Mouse (Mus musculus) liver, embryonic 12.5 days (tissue): ENCODE measurements around the gene Treh. TPM values are rescaled to one million over a fixed set of nuclear protein-coding genes. Genes with fewer than 3 reads are reported as not detected.
"Not testable (repeated sequence)": the region's sequence is repeated elsewhere in the genome, so short reads cannot be mapped to it uniquely, and the experiment has no call there.

Source experiments
- ATAC-seq: fragments of 200-750 bp; cut with Nextera tagmentation; 2 replicates; pipeline ENCODE4 v1.8.0; 2017; ENCODE audit warnings: moderate number of reproducible peaks, mild to moderate bottlenecking, moderate library complexity
- H3K27ac ChIP-seq: fragments of 300-500 bp; sonication (generic); 2 replicates; pipeline ENCODE4 v1.5.1; 2016; ENCODE audit warnings: mild to moderate bottlenecking
- H3K27me3 ChIP-seq: fragments of 300-500 bp; sonication (generic); replicated peaks from 2 replicates; pipeline ENCODE4 v1.6.1; 2016; ENCODE audit warnings: mild to moderate bottlenecking, moderate library complexity
- H3K36me3 ChIP-seq: fragments of 300-500 bp; sonication (generic); 2 replicates; pipeline ENCODE4 v1.6.1; 2016; ENCODE audit warnings: mild to moderate bottlenecking, moderate library complexity
- H3K4me1 ChIP-seq: fragments of 300-500 bp; sonication (generic); 2 replicates; pipeline ENCODE4 v1.6.1; 2016
- H3K4me2 ChIP-seq: fragments of 300-500 bp; sonication (generic); 2 replicates; pipeline ENCODE4 v1.6.1; 2016; ENCODE audit warnings: mild to moderate bottlenecking, moderate library complexity
- H3K4me3 ChIP-seq: fragments of 300-500 bp; sonication (generic); 2 replicates; pipeline ENCODE4 v1.5.1; 2016; ENCODE audit warnings: mild to moderate bottlenecking, moderate library complexity
- H3K9ac ChIP-seq: fragments of 300-500 bp; sonication (generic); 2 replicates; pipeline ENCODE4 v1.6.1; 2016; ENCODE audit warnings: mild to moderate bottlenecking, moderate library complexity
- H3K9me3 ChIP-seq: fragments of 300-500 bp; sonication (generic); replicated peaks from 2 replicates; pipeline ENCODE4 v1.6.1; 2016; ENCODE audit warnings: mild to moderate bottlenecking, moderate library complexity
- WGBS: fragments of 180-500 bp; shearing (Covaris S2); methylation state at CpG from one replicate; pipeline ENCODE4 v1.1.7; 2016; ENCODE audit not compliant: insufficient replicate concordance; 5-methylcytosine and 5-hydroxymethylcytosine counted together
- polyA plus RNA-seq: library from polyadenylated mRNA; unstranded; fragments of >200 nt; fragmentation: Nextera tagmentation; extraction: Ambion mirVana; gene quantifications from 2 replicates; pipeline ENCODE4 v1.2.1, GENCODE M21; 2016

Treh gene
- not detected in 2 replicates for polyA plus RNA-seq

DNA sequence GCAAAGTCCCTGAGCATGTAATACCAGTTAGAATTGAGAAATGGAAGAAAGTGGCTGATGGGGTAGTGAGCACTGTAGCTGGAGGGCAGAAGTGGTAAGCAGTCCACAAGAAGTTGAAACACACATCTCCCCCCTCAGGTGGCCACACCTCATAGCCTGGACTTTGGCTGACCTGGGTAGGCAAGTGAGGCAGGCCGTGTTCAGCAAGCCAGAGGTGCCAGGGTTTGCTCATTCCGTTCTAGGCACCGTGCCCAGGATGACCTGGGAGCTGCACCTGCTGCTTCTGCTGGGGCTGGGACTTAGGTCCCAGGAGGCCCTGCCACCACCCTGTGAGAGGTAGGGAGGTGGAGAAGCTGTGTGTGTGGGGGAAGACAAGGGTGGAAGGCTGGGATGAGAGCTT is at the start of gene Treh:
Gene Treh (plus strand): TSS at position 229 of the 400 bp plus-strand sequence.
- Histone ChIP-seq H3K4me2 (no peak within 1 kb of the TSS), H3K9me3 (no peaks in the 10 kb centered on the region), H3K9ac (no peak within 1 kb of the TSS), H3K4me1 (no peaks in the 10 kb centered on the region), H3K36me3 (no peaks in the 10 kb centered on the region), H3K27ac (no peak within 1 kb of the TSS), H3K27me3 (peaks cover 12% of the 10 kb centered on the region; the same call in 1 of the 2 replicates), H3K4me3 (no peak within 1 kb of the TSS)
- WGBS = 63% methylated on average over 3 of the region's 3 CpGs
- no peak for ATAC-seq

DNA sequence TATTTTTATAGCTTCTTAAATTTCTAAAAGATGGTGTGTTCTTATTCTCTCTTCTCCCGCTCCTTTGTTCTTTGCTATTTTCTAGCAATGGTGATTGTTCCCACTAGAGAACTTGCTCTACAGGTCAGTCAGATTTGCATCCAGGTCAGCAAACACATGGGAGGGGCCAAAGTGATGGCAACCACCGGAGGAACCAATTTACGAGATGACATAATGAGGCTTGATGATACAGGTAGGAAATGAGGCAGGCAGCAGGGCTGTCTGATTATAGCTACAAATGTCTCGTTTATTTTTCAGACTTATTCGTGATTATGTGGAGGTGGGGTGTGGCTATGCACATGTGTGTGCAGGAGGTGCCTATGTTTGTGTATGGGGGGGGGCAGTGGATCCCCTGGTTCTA is 48.6 kb upstream of the Treh start:
- Histone ChIP-seq H3K9me3 (no peaks in the 10 kb centered on the region), H3K27me3 (no peaks in the 10 kb centered on the region), H3K9ac (no peak overlapping the region), H3K4me3 (no peak overlapping the region), H3K4me2 (no peak overlapping the region), H3K4me1 (0 out of 2 replicates have a peak, but pooled peaks cover 6% of the 10 kb centered on the region), H3K27ac (no peak overlapping the region), H3K36me3 (peaks cover 91% of the 10 kb centered on the region)
- WGBS = 73% methylated on average over 5 of the region's 5 CpGs
- ATAC-seq = no peak

DNA sequence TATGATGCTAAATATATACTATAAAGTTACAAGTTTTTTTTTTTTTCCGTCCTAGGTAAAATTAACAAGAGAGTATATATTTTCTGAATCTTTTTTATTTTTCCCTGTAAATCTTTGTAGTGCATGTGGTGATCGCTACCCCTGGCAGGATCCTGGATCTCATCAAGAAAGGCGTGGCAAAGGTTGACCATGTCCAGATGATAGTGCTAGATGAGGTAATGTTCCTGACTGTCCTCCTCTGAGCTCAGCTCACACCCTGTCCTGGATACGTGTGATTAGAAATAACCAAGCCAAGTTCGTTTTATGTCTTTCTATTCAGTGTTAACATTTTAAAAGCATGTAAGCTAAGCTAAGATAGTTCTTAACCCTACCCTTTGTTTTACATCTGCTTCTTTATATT is 46.8 kb upstream of the Treh start:
- peak; percentile 71; the same call in 1 of the 2 replicates for ATAC-seq
- Histone ChIP-seq H3K27me3 (no peaks in the 10 kb centered on the region), H3K9me3 (no peaks in the 10 kb centered on the region), H3K4me3 (no peak overlapping the region), H3K9ac (no peak overlapping the region), H3K36me3 (peaks cover 92% of the 10 kb centered on the region), H3K27ac (no peak overlapping the region), H3K4me1 (0 out of 2 replicates have a peak, but pooled peaks cover 6% of the 10 kb centered on the region), H3K4me2 (no peak overlapping the region)
- 55% methylated on average over 5 of the region's 5 CpGs for WGBS

DNA sequence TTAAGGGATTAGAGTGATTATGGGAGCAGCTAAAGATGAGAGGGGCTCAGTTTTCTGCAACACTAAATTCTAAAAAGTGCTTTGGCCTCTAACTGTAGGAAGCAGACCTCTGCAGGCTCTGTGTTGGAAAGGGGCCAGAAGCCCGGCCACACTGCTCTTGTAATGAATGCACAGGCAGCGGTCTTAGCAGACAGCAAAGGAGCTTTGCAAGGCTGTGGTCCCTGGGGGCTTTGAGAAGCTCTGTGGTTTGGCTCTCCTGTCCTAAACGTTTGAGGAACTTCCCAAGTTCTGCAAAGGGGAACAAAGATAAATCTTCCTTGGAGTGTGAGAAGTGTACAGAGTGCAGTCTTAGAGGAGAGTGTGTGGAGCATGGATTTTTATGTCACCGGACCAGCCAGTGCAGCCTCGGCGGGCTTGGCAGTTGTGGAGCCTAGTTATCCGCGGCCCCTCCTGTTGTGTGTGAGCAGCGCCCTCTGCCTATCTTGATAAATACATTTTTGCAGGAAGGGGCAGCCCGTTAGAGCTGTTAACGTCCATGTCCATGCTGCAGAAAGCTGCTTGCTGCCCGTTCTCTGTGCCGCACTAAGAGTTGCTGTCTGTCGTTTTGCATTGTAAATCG is 35.4 kb upstream of the Treh start:
- H3K4me2 ChIP-seq = no peak overlapping the region
- H3K27ac ChIP-seq = no peak overlapping the region
- ATAC-seq = no peak
- 63% methylated on average over 15 of the region's 15 CpGs for WGBS
- H3K9ac ChIP-seq = no peak overlapping the region
- H3K27me3 ChIP-seq = no peaks in the 10 kb centered on the region
- H3K9me3 ChIP-seq = no peaks in the 10 kb centered on the region
- H3K36me3 ChIP-seq = peaks cover 67% of the 10 kb centered on the region
- H3K4me1 ChIP-seq = peaks cover 6% of the 10 kb centered on the region; the same call in 1 of the 2 replicates
- H3K4me3 ChIP-seq = no peak overlapping the region

DNA sequence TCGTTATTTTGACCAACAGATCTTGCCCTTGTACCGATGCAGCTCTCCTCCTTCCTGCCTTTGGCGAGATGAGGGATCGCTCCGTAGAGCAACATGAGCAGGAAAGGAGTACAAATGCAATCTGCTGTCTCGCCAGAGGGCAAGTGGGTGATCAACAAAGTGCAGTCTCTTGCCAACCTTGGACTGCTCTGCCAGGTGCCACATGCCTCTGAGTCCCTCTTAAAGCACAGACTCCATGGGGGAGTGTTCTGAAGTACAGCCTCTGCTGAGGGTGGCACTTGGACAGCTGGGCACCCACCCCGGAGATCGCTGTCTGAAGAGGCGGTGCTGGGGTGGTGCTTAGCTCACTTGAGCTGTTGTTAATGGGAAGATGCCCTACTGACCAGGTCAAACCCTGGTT is 34.3 kb upstream of the Treh start:
- H3K4me1 ChIP-seq, ATAC-seq, H3K4me2 ChIP-seq, H3K9me3 ChIP-seq, H3K27me3 ChIP-seq, H3K9ac ChIP-seq, H3K27ac ChIP-seq, H3K4me3 ChIP-seq: not testable (repeated sequence)
- 90% methylated on average over 9 of the region's 9 CpGs for WGBS
- H3K36me3 ChIP-seq = peaks cover 57% of the 10 kb centered on the region

DNA sequence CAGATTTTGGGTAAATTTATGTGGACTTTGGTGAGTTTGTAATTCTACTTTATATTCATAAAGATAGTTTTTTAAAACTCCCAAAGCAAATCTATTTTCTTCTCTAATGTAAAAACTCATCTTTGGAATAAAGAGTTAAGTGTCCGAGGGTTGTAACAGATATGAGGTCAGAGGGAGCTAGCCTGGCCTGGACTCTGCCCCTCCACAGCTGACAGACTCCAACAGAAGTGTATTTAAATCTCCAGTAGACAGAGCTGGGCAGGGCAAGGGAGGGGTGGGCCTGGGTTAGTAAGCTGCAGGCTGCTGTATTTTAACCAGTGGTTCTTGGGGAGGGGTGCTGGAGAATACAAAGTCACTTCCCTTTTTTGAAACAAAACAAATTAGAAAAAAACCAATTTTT is 33.0 kb upstream of the Treh start:
- H3K27ac ChIP-seq, H3K4me2 ChIP-seq, H3K4me3 ChIP-seq, H3K4me1 ChIP-seq, H3K27me3 ChIP-seq, H3K9ac ChIP-seq, ATAC-seq, H3K9me3 ChIP-seq: not testable (repeated sequence)
- WGBS = 56% methylated on average over 1 of the region's 1 CpGs
- peaks cover 44% of the 10 kb centered on the region for H3K36me3 ChIP-seq

DNA sequence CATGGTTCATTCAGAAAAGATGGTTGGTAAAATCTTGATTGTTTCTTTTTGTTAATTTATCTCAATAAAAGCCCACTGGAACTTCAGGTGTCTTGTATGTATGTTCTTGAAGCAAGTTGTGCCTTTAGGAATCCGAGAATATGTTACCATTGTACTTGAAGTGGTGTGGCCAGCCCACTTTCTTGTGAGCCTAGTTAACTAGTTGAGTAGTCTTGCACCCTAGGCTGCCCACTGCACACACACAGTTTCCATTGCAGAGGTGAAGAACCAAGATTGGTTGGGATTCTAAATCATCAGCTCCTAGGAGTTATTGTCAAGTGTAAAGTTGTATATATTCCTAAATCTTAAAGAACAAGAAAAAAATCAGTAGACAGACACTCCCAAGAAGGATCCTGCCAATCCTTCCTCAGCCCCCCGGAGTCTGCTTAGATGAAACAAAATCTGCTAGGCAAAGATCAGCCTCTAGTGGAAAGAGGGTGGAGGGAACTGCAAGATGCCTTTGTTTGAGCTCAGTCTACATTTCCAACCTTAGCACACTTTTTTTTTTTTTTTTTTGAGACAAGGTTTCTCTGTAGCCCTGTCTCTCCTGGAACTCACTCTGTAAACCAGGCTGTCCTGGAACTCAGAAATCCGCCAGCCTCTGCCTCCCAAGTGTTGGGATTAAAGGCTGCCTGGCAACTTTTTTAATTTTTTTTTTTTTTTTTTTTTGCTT is 32.2 kb upstream of the Treh start:
- Histone ChIP-seq H3K27me3 (no peaks in the 10 kb centered on the region), H3K4me2 (no peak overlapping the region), H3K27ac (no peak overlapping the region), H3K9ac (no peak overlapping the region), H3K4me3 (no peak overlapping the region), H3K4me1 (peaks cover 10% of the 10 kb centered on the region), H3K9me3 (no peaks in the 10 kb centered on the region), H3K36me3 (peaks cover 36% of the 10 kb centered on the region)
- 78% methylated on average over 3 of the region's 3 CpGs for WGBS
- no peak for ATAC-seq

DNA sequence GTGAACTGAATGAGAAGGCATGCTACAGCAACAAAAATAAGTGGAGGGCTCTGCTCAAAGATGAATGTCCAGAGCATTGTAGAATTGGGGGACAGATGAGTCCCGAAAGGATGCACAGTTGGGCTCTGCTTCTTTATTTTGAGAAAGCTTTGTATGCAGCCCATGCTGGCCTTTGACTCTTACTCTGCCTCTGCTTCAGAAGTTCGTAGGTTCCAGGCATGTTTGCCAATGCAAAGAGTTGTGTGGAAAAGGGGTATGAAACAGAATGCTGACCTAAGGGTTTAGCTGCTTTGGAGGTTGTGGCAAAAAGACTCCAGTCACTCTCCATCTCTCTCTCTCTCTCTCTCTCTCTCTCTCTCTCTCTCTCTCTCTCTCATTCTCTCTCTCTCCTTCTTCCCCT is 31.4 kb upstream of the Treh start:
- H3K36me3 ChIP-seq = peaks cover 28% of the 10 kb centered on the region
- no peak overlapping the region for H3K4me3 ChIP-seq
- H3K4me1 ChIP-seq = peaks cover 16% of the 10 kb centered on the region
- H3K9ac ChIP-seq = no peak overlapping the region
- no peak overlapping the region for H3K4me2 ChIP-seq
- 88% methylated on average over 2 of the region's 2 CpGs for WGBS
- H3K9me3 ChIP-seq = no peaks in the 10 kb centered on the region
- no peak for ATAC-seq
- H3K27ac ChIP-seq = no peak overlapping the region
- H3K27me3 ChIP-seq = no peaks in the 10 kb centered on the region

DNA sequence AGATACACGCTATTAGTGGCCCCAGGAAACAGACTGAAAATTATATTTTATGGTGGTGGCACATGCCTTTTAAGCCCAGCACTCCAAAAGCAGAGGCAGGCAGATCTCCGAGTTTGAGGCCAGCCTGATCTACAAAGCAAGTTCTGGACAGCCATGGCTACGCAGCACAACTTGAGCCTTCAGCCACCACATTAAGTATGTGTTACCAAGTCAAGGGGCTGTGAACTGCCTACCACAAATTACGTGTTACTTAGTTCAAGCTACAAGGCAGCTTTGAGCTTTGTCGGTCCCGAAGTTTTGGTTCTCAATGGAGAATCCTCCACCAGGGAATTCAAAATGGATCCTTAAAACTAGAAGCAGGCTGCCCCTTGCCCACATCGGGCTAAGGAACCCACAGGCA is 29.9 kb upstream of the Treh start:
- Histone ChIP-seq H3K27me3 (no peaks in the 10 kb centered on the region), H3K36me3 (peaks cover 13% of the 10 kb centered on the region), H3K4me2 (no peak overlapping the region), H3K27ac (no peak overlapping the region), H3K9ac (no peak overlapping the region), H3K9me3 (no peaks in the 10 kb centered on the region), H3K4me3 (no peak overlapping the region), H3K4me1 (peaks cover 10% of the 10 kb centered on the region)
- WGBS = 86% methylated on average over 7 of the region's 7 CpGs
- ATAC-seq = no peak

DNA sequence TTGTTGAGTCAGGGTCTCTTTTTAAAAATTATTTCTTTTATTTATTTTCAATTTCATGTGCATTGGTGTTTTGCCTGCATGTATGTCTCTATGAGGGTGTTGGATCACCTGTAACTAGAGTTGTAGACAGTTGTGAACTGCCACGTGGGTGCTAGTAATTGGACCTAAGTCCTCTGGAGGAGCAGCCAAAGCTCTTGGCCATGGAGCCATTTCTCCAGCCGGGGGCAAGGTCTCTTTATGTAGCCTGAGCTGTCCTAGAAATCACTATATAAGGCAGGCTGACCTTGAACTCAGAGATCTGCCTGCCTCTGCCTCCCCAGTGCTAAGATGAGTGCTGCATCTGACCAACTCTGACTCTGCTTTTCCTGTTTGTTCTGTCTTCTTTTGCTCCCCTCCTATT is 28.8 kb upstream of the Treh start:
- Histone ChIP-seq H3K9ac (no peak overlapping the region), H3K4me3 (no peak overlapping the region), H3K27me3 (no peaks in the 10 kb centered on the region), H3K4me2 (no peak overlapping the region), H3K27ac (no peak overlapping the region), H3K4me1 (peaks cover 10% of the 10 kb centered on the region), H3K9me3 (no peaks in the 10 kb centered on the region), H3K36me3 (peaks cover 4% of the 10 kb centered on the region; the same call in 1 of the 2 replicates)
- WGBS = 66% methylated on average over 2 of the region's 2 CpGs
- no peak for ATAC-seq

DNA sequence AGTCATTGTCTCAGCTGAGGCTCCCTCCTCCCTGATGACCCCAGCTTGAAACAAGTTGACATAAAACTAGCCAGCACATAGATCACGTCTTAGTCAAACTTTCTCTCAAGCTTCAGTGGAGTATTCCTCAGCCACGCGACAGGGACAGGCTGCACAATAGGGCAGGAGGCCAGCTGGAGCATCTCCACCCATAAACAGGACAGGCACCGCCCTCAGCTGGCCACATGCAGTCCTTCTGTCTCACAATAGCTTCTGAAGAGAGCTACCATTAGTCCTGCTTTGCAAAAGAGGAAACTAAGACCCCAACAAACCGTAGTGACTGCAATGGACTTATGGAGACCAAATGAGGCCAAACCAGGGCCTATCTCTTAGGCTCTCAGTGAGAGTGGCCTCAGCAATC is 27.6 kb upstream of the Treh start:
- H3K4me1 ChIP-seq = peaks cover 10% of the 10 kb centered on the region
- no peak overlapping the region for H3K27ac ChIP-seq
- H3K27me3 ChIP-seq = 0 out of 2 replicates have a peak, but pooled peaks cover 5% of the 10 kb centered on the region
- H3K9me3 ChIP-seq = no peaks in the 10 kb centered on the region
- no peak overlapping the region for H3K4me3 ChIP-seq
- H3K4me2 ChIP-seq = peak overlapping the region; percentile 41
- H3K36me3 ChIP-seq = 0 out of 2 replicates have a peak, but pooled peaks cover 4% of the 10 kb centered on the region
- no peak overlapping the region for H3K9ac ChIP-seq
- no peak for ATAC-seq
- 61% methylated on average over 5 of the region's 5 CpGs for WGBS

DNA sequence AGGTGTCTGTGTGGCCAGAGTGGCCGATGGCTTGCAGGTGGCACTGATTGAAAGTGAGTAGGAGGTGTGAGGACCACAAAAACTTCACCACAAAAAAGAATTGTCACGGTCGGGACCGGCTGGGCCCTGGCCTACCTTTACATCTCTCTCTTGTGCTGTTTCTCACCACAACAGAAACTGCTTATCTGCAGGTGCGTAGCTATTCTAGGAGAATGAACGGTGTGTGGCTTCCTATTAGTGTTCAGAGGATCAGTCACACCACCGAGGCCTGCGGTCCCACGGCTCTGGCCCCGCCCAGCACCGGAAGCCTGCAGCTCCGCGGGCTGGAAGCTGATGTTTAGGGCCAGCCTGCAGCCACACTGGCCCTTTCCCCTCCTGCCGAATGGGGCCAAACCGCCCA is 27.1 kb upstream of the Treh start:
- Histone ChIP-seq H3K4me1 (peaks cover 10% of the 10 kb centered on the region), H3K4me2 (peak overlapping the region; percentile 41), H3K9me3 (no peaks in the 10 kb centered on the region), H3K4me3 (no peak overlapping the region; the same call in 1 of the 2 replicates), H3K36me3 (no peaks in the 10 kb centered on the region), H3K27ac (no peak overlapping the region), H3K27me3 (peaks cover 8% of the 10 kb centered on the region; the same call in 1 of the 2 replicates), H3K9ac (no peak overlapping the region)
- 30% methylated on average over 15 of the region's 15 CpGs for WGBS
- ATAC-seq = peak; percentile 55; the same call in 1 of the 2 replicates
